Mouse (Mus musculus): ENCODE measurements at regions not wholly inside any gene's neighbourhood (a gene's known extent, or its start where the extent isn't known, plus 50 kb on each side); places are given as distances from the start of the nearest gene placed in this dataset.

DNA sequence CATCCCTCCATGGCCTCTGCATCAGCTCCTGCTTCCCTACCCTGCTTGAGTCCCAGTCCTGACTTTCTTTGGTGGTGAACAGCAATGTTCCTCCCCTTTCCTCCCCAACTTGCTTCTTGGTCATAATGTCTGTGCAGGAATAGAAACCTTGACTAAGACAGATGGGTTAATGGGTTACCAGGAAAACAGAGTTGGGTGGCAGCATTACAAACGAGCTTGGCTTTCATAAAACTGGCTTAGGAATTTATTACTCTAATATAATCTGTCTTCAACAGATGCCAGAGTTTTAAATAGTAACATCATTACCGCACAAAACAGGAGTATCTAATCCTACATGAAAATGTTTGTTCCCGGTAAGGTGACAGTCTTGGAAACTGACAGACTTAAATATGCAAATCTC is 77.7 kb upstream of the Nphp3 start:
- H3K36me3 ChIP-seq (replicated peaks; ENCODE audit: control insufficient read depth, insufficient read depth, low read depth, low read length), result no peaks in the 10 kb centered on the region
- no peak overlapping the region for H3K9ac ChIP-seq (replicated peaks; ENCODE audit: low read length)
- no peak overlapping the region for H3K27ac ChIP-seq (replicated peaks; ENCODE audit: low read depth, low read length)
- no peaks in the 10 kb centered on the region for H3K27me3 ChIP-seq (ENCODE audit: control insufficient read depth, insufficient read depth, low read length)
- H3K4me3 ChIP-seq (ENCODE audit: low read depth, low read length), result no peak overlapping the region
- no peaks in the 10 kb centered on the region for H3K9me3 ChIP-seq (replicated peaks; ENCODE audit: control insufficient read depth, low read length)
- DNase-seq (ENCODE audit: low spot score), result no peak
- WGBS, result 92% methylated on average over 3 of the region's 3 CpGs
- no peak for ATAC-seq (replicated peaks; ENCODE audit: insufficient number of reproducible peaks, low FRiP score, low TSS enrichment, low read depth)
- no peak overlapping the region for H3K4me2 ChIP-seq (ENCODE audit: low read depth, low read length)
- H3K4me1 ChIP-seq (ENCODE audit: control insufficient read depth, insufficient read depth, low read length), result no peaks in the 10 kb centered on the region

DNA sequence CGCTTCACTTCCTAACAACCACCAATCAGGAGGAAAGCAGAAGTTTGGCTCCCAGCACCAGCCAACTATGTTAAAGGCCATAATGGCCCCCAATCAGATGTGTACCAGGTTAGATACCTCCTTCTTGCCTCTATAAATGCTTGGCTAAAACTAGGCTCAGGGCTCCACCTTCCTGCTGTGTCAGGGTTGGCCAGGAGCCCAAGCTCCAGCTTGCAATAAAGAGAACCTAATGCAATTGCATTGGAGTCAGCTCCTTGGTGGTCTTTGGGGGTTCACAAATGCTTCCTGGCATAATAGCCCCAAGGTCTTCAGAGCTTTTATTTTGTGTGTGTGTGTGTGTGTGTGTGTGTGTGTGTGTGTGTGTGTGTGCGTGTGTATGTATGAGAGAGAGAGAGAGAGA is 76.9 kb upstream of the Nphp3 start:
- WGBS, result 95% methylated on average over 1 of the region's 2 CpGs
- H3K9ac ChIP-seq (replicated peaks; ENCODE audit: low read length), result no peak overlapping the region
- H3K4me1 ChIP-seq (ENCODE audit: control insufficient read depth, insufficient read depth, low read length), result no peaks in the 10 kb centered on the region
- H3K4me3 ChIP-seq (ENCODE audit: low read depth, low read length), result no peak overlapping the region
- H3K27ac ChIP-seq (replicated peaks; ENCODE audit: low read depth, low read length), result no peak overlapping the region
- no peak overlapping the region for H3K4me2 ChIP-seq (ENCODE audit: low read depth, low read length)
- ATAC-seq (replicated peaks; ENCODE audit: insufficient number of reproducible peaks, low FRiP score, low TSS enrichment, low read depth), result no peak
- no peaks in the 10 kb centered on the region for H3K27me3 ChIP-seq (ENCODE audit: control insufficient read depth, insufficient read depth, low read length)
- H3K9me3 ChIP-seq (replicated peaks; ENCODE audit: control insufficient read depth, low read length), result no peaks in the 10 kb centered on the region
- DNase-seq (ENCODE audit: low spot score), result no peak
- H3K36me3 ChIP-seq (replicated peaks; ENCODE audit: control insufficient read depth, insufficient read depth, low read depth, low read length), result no peaks in the 10 kb centered on the region

DNA sequence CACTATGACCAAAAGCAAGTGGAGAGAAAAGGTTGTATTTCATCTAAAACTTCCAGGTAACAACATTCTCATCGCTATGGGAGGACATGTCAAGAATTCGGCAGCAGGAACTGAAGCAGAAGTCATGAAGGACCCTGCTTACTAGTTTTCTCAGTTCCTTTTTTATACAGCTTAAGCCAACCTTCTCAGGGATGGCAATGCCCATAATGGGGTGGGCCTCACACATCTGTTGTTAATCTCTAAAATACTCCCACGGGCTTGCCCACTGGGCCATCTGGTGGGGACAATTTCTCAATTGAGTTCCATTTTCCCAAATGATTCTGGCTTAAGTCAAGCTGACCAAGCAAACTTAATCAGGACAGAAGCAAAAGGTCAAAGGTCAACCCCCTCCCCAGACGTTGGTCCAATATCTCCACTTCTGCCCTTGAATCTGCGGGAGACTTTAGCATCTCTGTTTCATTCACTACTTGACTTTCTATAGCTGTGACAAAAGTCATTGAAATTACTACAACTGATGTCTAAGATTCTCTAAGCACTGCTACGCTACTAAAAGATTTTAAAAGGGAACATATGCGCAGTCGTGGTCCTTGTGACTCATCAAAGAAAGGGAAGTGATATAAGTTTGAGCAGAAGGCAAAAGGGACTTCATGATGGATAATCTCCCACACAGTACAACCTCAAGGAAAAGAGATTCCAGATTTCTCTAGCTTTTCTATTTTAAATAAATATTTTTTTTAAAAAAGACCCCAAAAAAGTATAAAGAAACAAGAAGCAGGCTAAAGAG is 73.4 kb upstream of the Nphp3 start:
- DNase-seq (ENCODE audit: low spot score) (peak; percentile 25), ATAC-seq (replicated peaks; ENCODE audit: insufficient number of reproducible peaks, low FRiP score, low TSS enrichment, low read depth) (no peak)
- H3K27me3 ChIP-seq (ENCODE audit: control insufficient read depth, insufficient read depth, low read length), result no peaks in the 10 kb centered on the region
- H3K4me2 ChIP-seq (ENCODE audit: low read depth, low read length), result no peak overlapping the region
- H3K4me3 ChIP-seq (ENCODE audit: low read depth, low read length), result no peak overlapping the region
- H3K9ac ChIP-seq (replicated peaks; ENCODE audit: low read length), result no peak overlapping the region
- no peaks in the 10 kb centered on the region for H3K9me3 ChIP-seq (replicated peaks; ENCODE audit: control insufficient read depth, low read length)
- H3K27ac ChIP-seq (replicated peaks; ENCODE audit: low read depth, low read length), result no peak overlapping the region
- WGBS, result 44% methylated on average over 8 of the region's 8 CpGs
- H3K36me3 ChIP-seq (replicated peaks; ENCODE audit: control insufficient read depth, insufficient read depth, low read depth, low read length), result no peaks in the 10 kb centered on the region
- no peaks in the 10 kb centered on the region for H3K4me1 ChIP-seq (ENCODE audit: control insufficient read depth, insufficient read depth, low read length)

DNA sequence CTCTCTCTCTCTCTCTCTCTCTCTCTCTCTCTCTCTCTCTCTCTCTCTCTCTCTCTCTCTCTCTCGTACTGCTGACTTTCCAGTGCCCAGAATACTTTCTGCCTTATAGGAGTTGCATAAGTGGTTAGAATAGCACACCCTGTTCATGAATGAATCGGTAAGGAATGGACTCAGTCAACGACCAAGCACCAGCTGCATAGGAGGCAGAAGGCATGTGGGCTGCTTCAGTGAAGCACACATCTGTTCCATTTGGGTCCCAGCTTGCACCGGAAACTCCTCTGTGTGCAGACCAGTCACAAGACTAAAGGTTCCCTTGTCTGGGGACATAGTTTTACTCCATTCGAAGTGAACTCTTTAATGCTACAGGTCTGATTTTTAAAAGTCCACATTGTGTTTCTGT is 64.3 kb upstream of the Nphp3 start:
- no peak for DNase-seq (ENCODE audit: low spot score)
- no peak overlapping the region for H3K4me3 ChIP-seq (ENCODE audit: low read depth, low read length)
- H3K27me3 ChIP-seq (ENCODE audit: control insufficient read depth, insufficient read depth, low read length), result no peaks in the 10 kb centered on the region
- H3K4me1 ChIP-seq (ENCODE audit: control insufficient read depth, insufficient read depth, low read length), result no peaks in the 10 kb centered on the region
- no peak overlapping the region for H3K27ac ChIP-seq (replicated peaks; ENCODE audit: low read depth, low read length)
- WGBS, result 89% methylated on average over 5 of the region's 5 CpGs
- ATAC-seq (replicated peaks; ENCODE audit: insufficient number of reproducible peaks, low FRiP score, low TSS enrichment, low read depth), result no peak
- no peak overlapping the region for H3K4me2 ChIP-seq (ENCODE audit: low read depth, low read length)
- H3K9ac ChIP-seq (replicated peaks; ENCODE audit: low read length), result no peak overlapping the region
- no peaks in the 10 kb centered on the region for H3K9me3 ChIP-seq (replicated peaks; ENCODE audit: control insufficient read depth, low read length)
- no peaks in the 10 kb centered on the region for H3K36me3 ChIP-seq (replicated peaks; ENCODE audit: control insufficient read depth, insufficient read depth, low read depth, low read length)

DNA sequence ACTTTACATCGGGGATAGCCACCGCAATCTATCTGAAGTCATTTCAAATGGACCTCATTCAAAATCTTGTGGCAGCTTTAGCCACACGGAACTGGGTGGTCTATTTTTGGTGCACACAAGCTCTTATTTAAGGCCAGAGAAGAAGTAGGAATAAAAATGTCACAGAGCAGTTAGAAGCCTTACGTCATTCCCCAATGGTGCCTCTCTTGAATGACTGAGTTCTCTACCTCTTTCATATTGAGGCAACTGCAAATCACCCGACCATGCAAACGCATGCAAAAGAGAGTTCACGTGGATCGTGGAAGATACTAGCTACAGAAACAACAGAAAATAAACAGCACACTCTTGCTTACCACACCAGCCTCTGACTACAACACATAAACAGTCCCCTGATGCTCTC is 62.3 kb upstream of the Nphp3 start:
- DNase-seq (ENCODE audit: low spot score), result no peak
- no peak for ATAC-seq (replicated peaks; ENCODE audit: insufficient number of reproducible peaks, low FRiP score, low TSS enrichment, low read depth)
- Histone ChIP-seq H3K27me3 (ENCODE audit: control insufficient read depth, insufficient read depth, low read length) (no peaks in the 10 kb centered on the region), H3K4me1 (ENCODE audit: control insufficient read depth, insufficient read depth, low read length) (no peaks in the 10 kb centered on the region), H3K9me3 (replicated peaks; ENCODE audit: control insufficient read depth, low read length) (no peaks in the 10 kb centered on the region), H3K9ac (replicated peaks; ENCODE audit: low read length) (no peak overlapping the region), H3K4me3 (ENCODE audit: low read depth, low read length) (no peak overlapping the region), H3K27ac (replicated peaks; ENCODE audit: low read depth, low read length) (no peak overlapping the region), H3K4me2 (ENCODE audit: low read depth, low read length) (no peak overlapping the region), H3K36me3 (replicated peaks; ENCODE audit: control insufficient read depth, insufficient read depth, low read depth, low read length) (no peaks in the 10 kb centered on the region)
- 93% methylated on average over 8 of the region's 8 CpGs for WGBS

DNA sequence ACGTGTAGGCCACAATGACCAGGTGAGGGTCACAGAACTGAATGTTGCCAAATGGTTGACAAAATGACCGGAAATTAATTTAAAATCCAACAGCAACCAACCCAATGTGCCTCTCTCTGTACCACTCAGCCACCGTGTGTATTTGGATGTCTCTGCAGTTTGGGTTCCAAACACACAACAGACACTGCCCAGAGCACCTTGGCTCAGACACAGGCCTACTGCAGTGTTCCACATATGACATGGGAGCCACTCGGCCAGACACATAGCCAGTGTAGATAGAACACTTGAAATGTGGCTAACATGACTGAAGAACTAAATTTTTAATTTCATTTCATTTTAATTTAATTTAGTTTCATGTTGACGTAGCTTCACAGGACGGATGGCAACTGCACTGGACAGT is 61.8 kb upstream of the Nphp3 start:
- no peaks in the 10 kb centered on the region for H3K27me3 ChIP-seq (ENCODE audit: control insufficient read depth, insufficient read depth, low read length)
- no peaks in the 10 kb centered on the region for H3K4me1 ChIP-seq (ENCODE audit: control insufficient read depth, insufficient read depth, low read length)
- ATAC-seq (replicated peaks; ENCODE audit: insufficient number of reproducible peaks, low FRiP score, low TSS enrichment, low read depth) (no peak), DNase-seq (ENCODE audit: low spot score) (no peak)
- no peak overlapping the region for H3K4me2 ChIP-seq (ENCODE audit: low read depth, low read length)
- no peaks in the 10 kb centered on the region for H3K9me3 ChIP-seq (replicated peaks; ENCODE audit: control insufficient read depth, low read length)
- 88% methylated on average over 6 of the region's 6 CpGs for WGBS
- H3K9ac ChIP-seq (replicated peaks; ENCODE audit: low read length), result no peak overlapping the region
- no peak overlapping the region for H3K4me3 ChIP-seq (ENCODE audit: low read depth, low read length)
- no peaks in the 10 kb centered on the region for H3K36me3 ChIP-seq (replicated peaks; ENCODE audit: control insufficient read depth, insufficient read depth, low read depth, low read length)
- H3K27ac ChIP-seq (replicated peaks; ENCODE audit: low read depth, low read length), result no peak overlapping the region

DNA sequence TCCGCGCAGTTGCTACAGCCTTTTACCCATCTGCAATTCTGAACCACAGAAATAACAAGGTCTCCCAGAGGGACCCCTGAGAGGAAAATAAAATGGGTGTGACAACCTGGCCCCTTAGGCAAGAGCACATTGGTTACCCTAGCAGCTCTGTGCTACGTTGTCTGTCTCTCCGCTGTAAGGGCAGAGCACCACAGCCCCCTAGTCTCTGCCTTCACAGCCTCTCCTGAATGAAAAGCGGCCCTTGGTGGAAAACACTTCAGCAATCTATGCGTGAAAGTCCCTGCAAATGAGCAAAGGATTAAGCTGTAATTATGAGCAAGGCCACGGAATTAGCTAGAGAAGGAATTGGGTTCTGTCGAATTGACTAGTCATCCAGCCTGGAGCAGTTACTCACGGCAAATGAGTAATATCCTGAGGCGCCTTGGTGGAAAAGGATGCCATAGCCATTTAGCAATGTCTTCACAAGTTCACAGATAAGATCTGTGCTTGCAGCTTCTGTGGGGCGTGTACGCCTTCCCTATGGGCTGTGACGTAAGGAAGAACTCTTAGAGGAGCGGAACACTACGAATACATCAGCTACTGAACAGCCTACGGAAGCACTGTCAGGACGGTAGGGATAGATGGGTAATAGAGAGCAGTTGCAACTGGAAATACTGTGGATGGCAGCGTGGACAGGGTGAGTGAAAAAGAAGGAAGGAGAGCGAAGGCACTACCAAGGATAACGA is 61.0 kb upstream of the Nphp3 start:
- Histone ChIP-seq H3K9me3 (replicated peaks; ENCODE audit: control insufficient read depth, low read length) (no peaks in the 10 kb centered on the region), H3K4me2 (ENCODE audit: low read depth, low read length) (no peak overlapping the region), H3K27ac (replicated peaks; ENCODE audit: low read depth, low read length) (no peak overlapping the region), H3K36me3 (replicated peaks; ENCODE audit: control insufficient read depth, insufficient read depth, low read depth, low read length) (no peaks in the 10 kb centered on the region), H3K4me3 (ENCODE audit: low read depth, low read length) (no peak overlapping the region), H3K4me1 (ENCODE audit: control insufficient read depth, insufficient read depth, low read length) (no peaks in the 10 kb centered on the region), H3K27me3 (ENCODE audit: control insufficient read depth, insufficient read depth, low read length) (no peaks in the 10 kb centered on the region), H3K9ac (replicated peaks; ENCODE audit: low read length) (no peak overlapping the region)
- no peak for ATAC-seq (replicated peaks; ENCODE audit: insufficient number of reproducible peaks, low FRiP score, low TSS enrichment, low read depth)
- whole genome bisulfite sequencing, result 85% methylated on average over 20 of the region's 20 CpGs
- no peak for DNase-seq (ENCODE audit: low spot score)

DNA sequence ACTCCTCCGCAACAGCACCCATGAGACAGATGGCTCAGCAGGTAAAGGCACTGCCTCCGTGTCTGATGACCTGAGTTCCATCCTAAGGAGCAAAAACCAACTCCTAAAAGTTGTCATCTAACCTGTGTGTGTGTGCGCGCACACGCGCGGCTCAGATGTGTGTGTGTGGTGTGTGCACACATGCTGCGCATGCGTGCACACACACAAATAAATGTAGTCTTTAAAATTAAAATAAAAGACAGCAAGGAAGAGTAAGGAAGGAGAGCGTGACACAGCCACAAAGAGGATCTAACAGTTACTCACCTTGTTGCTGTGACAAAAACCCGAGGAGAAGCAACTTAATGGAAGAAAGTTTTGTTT is 60.5 kb upstream of the Nphp3 start:
- WGBS, result 95% methylated on average over 11 of the region's 11 CpGs
- no peaks in the 10 kb centered on the region for H3K36me3 ChIP-seq (replicated peaks; ENCODE audit: control insufficient read depth, insufficient read depth, low read depth, low read length)
- DNase-seq (ENCODE audit: low spot score) (no peak), ATAC-seq (replicated peaks; ENCODE audit: insufficient number of reproducible peaks, low FRiP score, low TSS enrichment, low read depth) (no peak)
- no peak overlapping the region for H3K27ac ChIP-seq (replicated peaks; ENCODE audit: low read depth, low read length)
- no peaks in the 10 kb centered on the region for H3K9me3 ChIP-seq (replicated peaks; ENCODE audit: control insufficient read depth, low read length)
- no peak overlapping the region for H3K4me3 ChIP-seq (ENCODE audit: low read depth, low read length)
- no peak overlapping the region for H3K4me2 ChIP-seq (ENCODE audit: low read depth, low read length)
- H3K27me3 ChIP-seq (ENCODE audit: control insufficient read depth, insufficient read depth, low read length), result no peaks in the 10 kb centered on the region
- H3K4me1 ChIP-seq (ENCODE audit: control insufficient read depth, insufficient read depth, low read length), result no peaks in the 10 kb centered on the region
- no peak overlapping the region for H3K9ac ChIP-seq (replicated peaks; ENCODE audit: low read length)

All from embryonic facial prominence, embryonic 11.5 days (tissue).